Mouse (Mus musculus) natural killer cell, adult 2 months (primary cell): ENCODE data around the gene Ift22.
A peak's percentile ranks its signal among the peaks of the same experiment; 100 is the strongest.
"Not testable (repeated sequence)": the region's sequence is repeated elsewhere in the genome, so short reads cannot be mapped to it uniquely, and the experiment has no call there.

ENCODE experiments used
- DNase-seq, 2 experiments: peaks; one replicate each; pipeline ENCODE4 v3.0.0; 2022; ENCODE audit warnings: low spot score in 2 of 2

Gene Ift22

DNA sequence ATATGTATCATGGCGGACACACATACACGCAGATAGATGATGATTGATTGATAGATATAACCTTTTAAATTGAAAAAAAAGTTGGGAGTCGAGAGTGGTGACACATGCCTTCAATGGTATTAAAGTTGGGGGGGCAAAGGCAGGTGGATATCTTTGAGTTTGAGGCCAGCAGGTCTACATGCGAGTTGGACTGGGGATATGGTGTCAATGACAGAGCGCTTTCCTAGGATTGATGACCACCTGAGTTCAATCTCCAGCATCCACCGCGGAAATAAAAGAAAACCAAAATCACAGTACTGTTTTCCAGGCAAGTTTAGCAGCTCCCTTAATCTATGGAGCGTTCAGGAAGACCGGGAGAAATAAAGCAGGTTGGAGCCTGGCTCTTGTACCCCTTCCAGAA is 363 bp upstream of the Ift22 start:
- DNase-seq, result no peak

DNA sequence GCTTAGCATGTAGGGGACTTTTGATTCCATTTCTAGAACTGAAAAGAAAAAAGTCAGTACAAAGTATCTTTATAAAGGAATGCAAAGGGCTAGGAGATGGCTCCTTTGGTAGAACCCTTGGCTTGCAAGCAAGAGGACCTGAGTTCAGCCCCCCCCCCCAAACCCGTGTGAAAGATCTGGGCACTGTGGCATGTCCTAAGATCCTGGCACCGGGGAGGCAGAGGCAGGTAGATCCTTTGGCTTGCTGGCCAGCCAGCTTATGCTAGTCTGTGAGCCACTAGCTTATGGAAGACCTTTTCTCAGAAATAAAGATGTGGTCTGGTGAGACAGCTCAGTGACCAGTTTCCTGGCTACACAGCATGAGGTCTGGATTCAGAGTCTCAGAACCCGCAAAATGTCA is 6.2 kb downstream of the Ift22 start:
- no peak for DNase-seq

- no peak for DNase-seq
Measured at GRCm38 (mm10) chr5:136917613-136918242, 9.8 kb downstream of the Ift22 start.

- peak; percentile 68 to 71 for DNase-seq
Measured at GRCm38 (mm10) chr5:136918655-136919472, 10.9 kb downstream of the Ift22 start.

DNA sequence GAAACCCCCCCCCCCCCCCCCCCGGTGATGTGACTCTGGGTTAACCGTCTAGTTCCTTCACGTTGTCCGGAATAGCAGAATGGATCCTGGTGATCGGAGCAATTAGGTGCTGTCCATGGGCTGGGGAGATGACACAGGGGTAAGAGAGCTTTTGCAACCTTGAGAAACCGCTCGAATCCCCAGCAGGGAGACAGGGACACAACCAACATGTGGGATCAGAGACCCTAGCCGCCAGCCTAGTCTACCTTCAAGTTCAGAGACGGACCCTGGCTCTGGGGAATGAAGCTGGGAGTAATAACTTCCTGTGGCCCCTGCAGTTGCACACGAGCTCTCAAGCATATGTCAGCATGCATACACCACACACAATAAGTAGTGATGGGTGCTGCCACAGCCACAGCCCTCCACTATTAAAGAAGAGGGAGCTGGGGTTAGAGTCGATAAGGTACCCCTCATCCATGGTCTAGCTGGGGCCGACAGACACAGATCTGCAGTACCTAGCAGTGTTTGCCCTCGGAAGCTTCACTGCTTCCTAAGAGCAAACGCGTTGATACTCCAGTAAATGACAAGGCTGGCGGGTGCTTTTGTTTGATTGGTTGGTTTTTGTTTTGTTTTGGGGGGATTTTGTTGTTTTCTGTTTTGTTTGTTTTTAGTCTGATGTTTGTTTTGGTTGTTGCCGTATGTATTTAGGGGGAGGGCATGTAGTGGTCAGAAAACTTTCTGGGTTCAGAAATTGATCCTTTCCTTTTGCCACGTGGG is 11.8 kb downstream of the Ift22 start:
- no peak for DNase-seq

DNA sequence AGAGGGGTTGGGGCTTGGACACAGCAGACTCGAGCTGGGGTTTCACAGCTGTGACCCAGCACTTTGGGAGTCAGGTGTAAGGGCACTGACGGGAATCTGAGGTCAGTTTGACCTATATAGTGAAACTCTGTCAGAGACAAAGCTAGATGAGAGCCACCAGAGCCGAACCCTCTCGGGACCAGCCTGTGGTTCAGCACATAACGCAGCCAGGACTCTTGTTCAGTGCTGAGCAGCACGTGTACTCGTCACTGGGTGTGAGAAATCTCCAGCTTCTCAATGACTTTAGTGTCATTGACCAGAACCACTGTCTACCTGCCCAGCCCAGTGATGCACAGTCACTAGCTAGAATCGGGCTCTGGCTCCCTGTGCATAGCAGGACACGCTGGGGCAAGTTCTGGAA is 14.9 kb downstream of the Ift22 start:
- no peak for DNase-seq

GRCm38 (mm10) chr5:136923751-136924478 is 16.0 kb downstream of the Ift22 start:
- no peak for DNase-seq

DNA sequence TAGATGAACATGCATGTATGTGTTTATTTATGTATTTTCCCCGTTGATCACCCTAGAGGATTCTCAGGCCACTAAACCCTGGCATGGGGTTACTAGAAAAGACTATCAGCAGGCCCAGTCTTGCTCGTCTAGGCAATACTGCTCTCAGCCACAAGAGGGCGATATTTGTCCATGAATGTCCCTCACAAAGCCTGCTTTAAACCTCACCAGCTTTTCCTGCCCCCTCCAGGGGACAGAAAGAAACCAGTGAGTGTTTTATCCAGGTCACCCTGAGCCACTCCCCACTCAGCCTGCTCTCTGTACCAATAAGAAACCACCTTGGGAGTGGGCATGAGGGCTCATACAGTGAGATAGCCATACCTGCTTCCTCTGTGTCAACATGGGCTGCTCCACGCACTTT is 21.1 kb downstream of the Ift22 start:
- peak; percentile 52 to 72 for DNase-seq

DNA sequence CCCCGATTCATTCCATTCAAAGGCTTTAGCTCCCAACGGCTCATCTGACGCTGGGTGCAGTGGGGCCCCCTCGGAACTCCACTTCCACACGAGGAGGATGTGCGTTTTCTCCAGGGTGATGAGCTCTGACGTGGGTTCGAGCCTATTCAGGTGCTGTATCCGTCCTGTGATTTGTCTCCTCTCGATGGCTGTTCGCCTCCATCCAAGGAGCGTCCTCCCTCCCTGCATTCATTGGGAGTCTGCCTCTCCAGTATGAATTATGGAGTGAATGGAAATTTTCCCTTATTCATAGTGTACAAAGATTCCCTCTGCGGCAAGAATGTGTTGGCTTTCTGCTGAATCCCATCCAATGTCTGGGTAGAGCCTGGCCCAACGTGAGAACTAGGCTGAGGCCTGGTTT is 23.9 kb downstream of the Ift22 start:
- no peak for DNase-seq

GRCm38 (mm10) chr5:136932956-136933355 is 25.0 kb downstream of the Ift22 start:
- no peak for DNase-seq

DNA sequence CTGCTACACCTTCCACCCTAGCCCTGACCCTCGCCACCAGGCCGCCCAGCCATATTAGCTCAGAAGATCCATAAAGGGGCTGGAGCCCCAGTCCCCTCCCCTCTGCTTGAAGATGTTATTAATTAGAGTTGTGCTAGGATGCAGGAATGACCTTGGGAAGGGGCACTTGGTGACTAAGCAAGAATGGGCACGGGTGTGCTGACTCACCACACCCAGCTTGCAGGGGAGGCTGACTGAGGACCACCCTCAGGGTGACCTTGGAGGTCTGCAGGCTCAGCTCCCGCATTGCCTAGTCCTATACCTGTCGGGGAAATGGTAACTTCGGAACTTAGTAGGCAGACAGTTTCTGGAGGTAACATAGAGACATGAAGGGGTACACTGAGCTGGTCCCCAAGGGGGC is 26.0 kb downstream of the Ift22 start:
- no peak for DNase-seq

- peak in 1 of 2 experiments; percentile 23 for DNase-seq
Measured at GRCm38 (mm10) chr5:136935905-136936695, 28.1 kb downstream of the Ift22 start.

DNA sequence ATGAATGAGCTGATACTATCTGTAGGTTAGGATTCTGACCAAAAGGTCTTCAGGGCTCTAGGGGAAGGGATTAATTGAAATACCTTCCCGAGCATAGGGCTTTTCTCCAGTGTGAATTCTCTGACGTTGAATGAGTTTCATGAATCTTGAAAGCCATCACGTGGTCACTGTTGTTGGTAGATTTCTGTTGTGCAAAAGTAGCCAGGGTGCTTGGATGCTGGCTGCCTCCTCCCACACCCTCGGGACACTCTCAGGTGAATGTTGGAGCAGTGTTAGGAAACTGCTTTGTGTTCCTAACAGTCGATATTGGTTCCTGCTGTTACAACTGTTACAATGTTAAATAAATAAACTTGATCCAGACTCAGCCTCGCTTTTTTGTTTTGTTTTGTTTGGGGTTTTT is 28.8 kb downstream of the Ift22 start:
- DNase-seq, result no peak

GRCm38 (mm10) chr5:136937621-136938020 is 29.7 kb downstream of the Ift22 start:
- no peak for DNase-seq

GRCm38 (mm10) chr5:136939284-136939683 is 31.3 kb downstream of the Ift22 start:
- peak; percentile 29 to 39 for DNase-seq

DNA sequence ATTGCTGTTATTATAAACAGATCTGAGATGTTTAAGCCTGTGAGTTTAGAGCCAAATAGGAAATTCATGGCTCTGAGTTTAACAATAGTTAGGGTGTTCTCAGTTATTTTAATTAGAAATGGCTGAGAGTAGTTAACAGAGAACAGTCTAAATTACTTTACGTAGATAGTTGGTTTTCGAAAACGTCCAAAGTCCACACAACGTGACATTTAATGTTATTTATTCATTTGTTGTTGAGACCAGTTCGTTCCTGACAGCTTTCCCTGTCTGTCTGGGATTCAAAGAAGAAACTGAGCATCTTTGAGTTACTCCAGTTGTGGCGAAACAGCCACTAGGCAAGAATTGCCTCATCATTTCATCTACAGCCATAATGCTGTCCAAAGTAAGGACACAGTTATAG is 32.1 kb downstream of the Ift22 start:
- DNase-seq, result not testable (repeated sequence)

DNA sequence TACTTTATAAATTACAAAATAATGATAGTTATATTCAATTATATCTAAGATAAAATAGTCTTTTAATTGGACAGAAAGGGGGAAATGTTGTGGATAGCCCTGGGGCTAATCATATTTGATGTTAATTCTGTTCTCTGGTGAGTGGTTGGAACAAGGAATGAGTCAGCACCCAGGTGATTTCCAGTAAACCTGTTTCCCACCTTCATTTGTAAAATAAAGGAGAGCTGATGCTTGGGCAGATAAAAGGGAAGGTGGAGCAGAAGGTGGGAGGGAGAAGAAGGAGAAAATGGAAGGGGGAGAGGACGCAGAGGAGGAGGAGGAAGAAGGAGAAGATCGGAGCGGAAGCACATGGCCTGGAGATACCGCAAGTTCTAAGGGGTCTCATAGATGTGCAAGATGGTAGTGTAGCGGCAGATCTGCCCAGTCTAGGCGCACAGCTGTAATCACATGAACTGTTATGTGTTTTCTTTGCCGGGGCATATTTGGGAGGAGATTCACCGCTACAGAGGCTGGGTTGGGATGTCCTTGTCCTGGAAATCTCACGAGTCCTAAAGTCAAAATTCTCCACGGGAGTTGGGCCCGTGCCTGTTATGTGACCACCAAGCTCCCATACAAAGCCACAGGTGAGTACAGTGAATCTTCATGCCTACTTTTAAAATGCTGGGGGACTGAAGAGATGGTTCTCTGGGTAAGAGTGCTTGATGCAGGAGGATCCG is 33.1 kb downstream of the Ift22 start:
- no peak for DNase-seq

DNA sequence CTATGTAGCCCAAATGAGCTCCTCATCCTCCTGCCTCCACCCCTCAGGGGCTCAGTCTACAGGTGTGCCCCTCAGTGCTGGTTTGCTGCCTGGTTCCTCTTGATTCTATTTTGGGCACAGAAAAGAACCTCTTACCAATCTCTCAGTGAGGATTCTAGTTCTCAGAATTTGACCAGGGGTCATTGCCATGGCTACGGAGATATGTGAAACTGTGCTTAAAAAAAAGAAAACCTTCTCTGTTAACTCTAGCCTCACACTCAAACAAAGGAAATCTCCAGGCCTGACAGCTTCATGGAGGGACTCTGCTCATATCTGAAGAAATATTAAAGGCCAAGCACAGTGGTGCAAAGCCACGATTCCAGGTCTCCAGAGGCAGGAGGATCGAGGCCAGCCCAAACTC is 34.8 kb downstream of the Ift22 start:
- DNase-seq, result no peak

DNA sequence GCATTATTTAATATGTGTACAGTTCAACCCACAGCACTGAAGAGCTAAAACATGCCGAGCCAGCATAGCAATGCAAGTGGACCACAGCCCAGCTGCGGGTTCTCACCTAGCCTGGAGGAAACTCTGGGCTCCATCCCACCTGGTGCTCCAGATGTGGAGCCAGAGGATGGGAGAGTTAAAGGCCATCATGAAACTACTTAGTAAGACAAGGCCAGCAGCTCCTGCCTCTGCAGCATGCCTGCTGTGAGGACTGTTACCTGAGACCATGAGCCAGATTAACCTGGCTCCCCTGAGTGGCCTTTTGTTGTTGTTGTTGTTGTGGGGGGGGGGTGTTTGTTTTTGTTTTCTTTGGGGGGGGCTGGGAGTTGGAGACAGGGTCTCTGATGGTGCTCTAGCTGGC is 35.4 kb downstream of the Ift22 start:
- DNase-seq, result no peak

- DNase-seq, result no peak
Measured at GRCm38 (mm10) chr5:136945084-136945483, 37.1 kb downstream of the Ift22 start.

GRCm38 (mm10) chr5:136947874-136948273 is 39.9 kb downstream of the Ift22 start:
- DNase-seq, result no peak
